Mouse (Mus musculus) bone marrow macrophage, adult 2 months (primary cell): ENCODE results near the gene Clec4a1.

Experiments
- CTCF ChIP-seq: IDR thresholded peaks from 2 replicates; pipeline ENCODE4 v1.5.1; 2012; ENCODE audit warnings: low read depth, mild to moderate bottlenecking, low read length, moderate library complexity
- POLR2A ChIP-seq: IDR thresholded peaks from 2 replicates; pipeline ENCODE4 v1.6.1; 2012; ENCODE audit warnings: mild to moderate bottlenecking, low read depth, low read length, borderline replicate concordance

DNA sequence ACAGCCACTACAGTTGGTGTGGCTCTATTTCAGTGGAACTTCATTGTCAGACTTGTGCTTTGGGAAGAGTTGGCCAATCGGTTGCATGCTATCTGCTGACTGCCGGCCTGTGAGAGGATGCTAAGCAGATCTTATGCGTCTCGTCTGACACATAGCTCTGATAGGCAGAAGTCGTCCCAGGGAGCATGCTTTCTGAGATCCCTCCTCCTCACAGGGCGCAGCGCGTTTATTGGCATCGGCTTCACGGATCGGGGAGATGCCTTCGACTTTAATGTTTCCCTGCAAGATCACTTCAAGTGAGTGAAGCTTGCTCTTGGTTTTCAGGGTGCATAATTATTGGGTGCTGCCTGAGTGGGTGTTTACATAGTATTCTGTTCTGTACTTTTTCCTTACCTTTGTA is 40.4 kb upstream of the Clec4a1 start:
- TF ChIP-seq POLR2A = no peak
- TF ChIP-seq CTCF = no peak
